Mouse (Mus musculus) stomach, embryonic 14.5 days (tissue): ENCODE results near the gene Agtr1a. TPM values are rescaled to one million over a fixed set of nuclear protein-coding genes. Genes with fewer than 3 reads are reported as not detected.

Experiments used
- ATAC-seq: fragments of 200-750 bp; cut with Nextera tagmentation; 2 replicates; pipeline ENCODE4 v1.8.0; 2017; ENCODE audit warnings: low read depth, moderate TSS enrichment; ENCODE audit not compliant: insufficient number of reproducible peaks, insufficient read depth, low FRiP score
- H3K27ac ChIP-seq: fragments of 300-500 bp; sonication (generic); 2 replicates; pipeline ENCODE4 v1.5.1; 2014; ENCODE audit warnings: mild to moderate bottlenecking, low read length, moderate library complexity, mixed read lengths
- H3K27me3 ChIP-seq: fragments of 300-500 bp; sonication (generic); 2 replicates; pipeline ENCODE4 v1.6.1; 2014; ENCODE audit warnings: low read length, control low read depth, mixed read lengths; ENCODE audit not compliant: control insufficient read depth, insufficient read depth
- H3K36me3 ChIP-seq: fragments of 300-500 bp; sonication (generic); 2 replicates; pipeline ENCODE4 v1.6.1; 2014; ENCODE audit warnings: mild to moderate bottlenecking, control low read depth, low read length, moderate library complexity, mixed read lengths; ENCODE audit not compliant: control insufficient read depth, insufficient read depth
- H3K4me1 ChIP-seq: fragments of 300-500 bp; sonication (generic); 2 replicates; pipeline ENCODE4 v1.6.1; 2014; ENCODE audit warnings: low read length, control low read depth, mixed read lengths; ENCODE audit not compliant: control insufficient read depth, insufficient read depth
- H3K4me2 ChIP-seq: fragments of 300-500 bp; sonication (generic); replicated peaks from 2 replicates; pipeline ENCODE4 v1.6.1; 2014; ENCODE audit warnings: low read depth, low read length, control low read depth
- H3K4me3 ChIP-seq: fragments of 300-500 bp; sonication (generic); 2 replicates; pipeline ENCODE4 v1.5.1; 2014; ENCODE audit warnings: low read depth, low read length, control low read depth
- H3K9ac ChIP-seq: fragments of 300-500 bp; sonication (generic); replicated peaks from 2 replicates; pipeline ENCODE4 v1.6.1; 2014; ENCODE audit warnings: low read depth, mild to moderate bottlenecking, control low read depth, low read length, moderate library complexity, mixed read lengths
- H3K9me3 ChIP-seq: fragments of 300-500 bp; sonication (generic); 2 replicates; pipeline ENCODE4 v1.6.1; 2016; ENCODE audit warnings: low read depth, low read length, control low read depth; ENCODE audit not compliant: control insufficient read depth
- WGBS: fragments of 180-500 bp; shearing (Covaris S2); extraction: QIAGEN DNeasy Blood & Tissue Kit; methylation state at CpG from one replicate; pipeline ENCODE4 v1.1.7; 2014; 5-methylcytosine and 5-hydroxymethylcytosine counted together
- polyA plus RNA-seq: library from polyadenylated mRNA; unstranded; fragments of >200 nt; fragmentation: Nextera tagmentation; extraction: Ambion mirVana; gene quantifications from 2 replicates; pipeline ENCODE4 v1.2.1, GENCODE M21; 2014

The Agtr1a gene
- polyA plus RNA-seq, 1 experiment from 2014 or later, result 6.2 TPM

DNA sequence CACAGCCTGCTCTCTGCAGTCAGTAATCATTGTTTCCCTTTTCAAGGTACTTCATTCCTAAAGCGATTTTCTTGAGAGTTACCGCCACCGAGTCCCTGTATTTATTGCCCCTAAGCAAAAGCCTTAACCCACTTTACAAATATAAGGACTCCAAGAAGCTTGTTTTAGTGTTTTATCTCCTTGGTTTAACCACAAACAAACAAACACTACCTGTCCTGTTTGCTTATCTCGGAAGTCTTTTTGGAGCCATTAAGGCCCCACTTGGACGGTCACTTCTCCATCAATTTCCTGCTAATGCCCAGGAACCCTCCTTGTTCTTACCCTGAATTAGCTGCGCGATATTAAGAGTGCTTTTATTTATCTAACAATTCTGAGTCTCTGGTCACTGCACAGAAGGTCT lies 1.4 kb downstream of the Agtr1a start:
- no peak for ATAC-seq
- H3K4me1 ChIP-seq, result peaks cover 7% of the 10 kb centered on the region; the same call in 1 of the 2 replicates
- no peaks in the 10 kb centered on the region for H3K9me3 ChIP-seq
- WGBS, result 74% methylated on average over 7 of the region's 7 CpGs
- no peak overlapping the region for H3K4me2 ChIP-seq
- no peaks in the 10 kb centered on the region for H3K36me3 ChIP-seq
- H3K4me3 ChIP-seq, result no peak overlapping the region
- no peaks in the 10 kb centered on the region for H3K27me3 ChIP-seq
- no peak overlapping the region for H3K9ac ChIP-seq
- H3K27ac ChIP-seq, result no peak overlapping the region

DNA sequence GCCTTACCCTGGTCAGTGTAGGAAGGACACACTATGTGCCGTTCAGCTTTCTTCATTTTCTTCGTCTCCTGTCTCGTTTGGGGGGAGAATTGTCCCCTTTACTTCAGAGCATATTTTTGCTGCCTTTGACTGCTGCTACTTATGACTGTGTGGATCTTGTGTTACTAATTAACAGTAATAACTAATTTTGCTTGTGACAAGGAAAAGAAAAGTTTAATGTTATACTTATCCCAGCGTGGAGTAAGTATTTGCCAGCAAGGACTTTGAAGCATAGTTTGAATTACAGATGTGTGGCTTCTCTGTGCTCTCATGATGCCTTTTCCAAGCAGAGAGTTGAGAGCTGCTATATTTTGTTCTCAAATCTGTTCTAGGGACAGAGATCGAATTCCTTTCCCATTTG lies 2.3 kb downstream of the Agtr1a start:
- no peak overlapping the region for H3K9ac ChIP-seq
- 79% methylated on average over 5 of the region's 5 CpGs for WGBS
- no peaks in the 10 kb centered on the region for H3K9me3 ChIP-seq
- H3K4me2 ChIP-seq, result no peak overlapping the region
- no peaks in the 10 kb centered on the region for H3K36me3 ChIP-seq
- no peaks in the 10 kb centered on the region for H3K27me3 ChIP-seq
- H3K4me3 ChIP-seq, result no peak overlapping the region
- H3K4me1 ChIP-seq, result peaks cover 7% of the 10 kb centered on the region; the same call in 1 of the 2 replicates
- no peak for ATAC-seq
- no peak overlapping the region for H3K27ac ChIP-seq

DNA sequence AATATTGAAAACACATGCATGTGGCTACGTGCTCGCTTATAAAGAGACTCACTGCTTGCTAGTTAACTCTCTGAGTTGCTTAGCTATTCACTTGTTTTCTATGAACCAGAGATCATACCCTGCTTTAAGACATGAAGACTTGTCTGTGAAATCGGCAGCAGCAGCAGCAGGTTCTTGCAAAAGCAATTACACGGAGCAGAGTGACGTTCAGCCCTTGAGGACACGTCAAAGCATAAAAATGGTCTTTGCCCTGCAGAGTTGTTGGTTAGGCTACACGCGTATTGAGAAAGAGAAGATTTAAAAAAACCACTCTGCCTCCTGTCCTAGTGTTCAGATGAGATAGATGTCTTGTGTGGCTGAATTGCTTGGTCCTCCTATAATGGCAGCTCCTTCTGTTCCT lies 3.7 kb downstream of the Agtr1a start:
- Histone ChIP-seq H3K4me2 (no peak overlapping the region), H3K9ac (no peak overlapping the region), H3K4me3 (no peak overlapping the region), H3K27ac (no peak overlapping the region), H3K9me3 (no peaks in the 10 kb centered on the region), H3K27me3 (no peaks in the 10 kb centered on the region), H3K4me1 (peaks cover 7% of the 10 kb centered on the region; the same call in 1 of the 2 replicates), H3K36me3 (no peaks in the 10 kb centered on the region)
- WGBS, result 61% methylated on average over 8 of the region's 8 CpGs
- ATAC-seq, result no peak

DNA sequence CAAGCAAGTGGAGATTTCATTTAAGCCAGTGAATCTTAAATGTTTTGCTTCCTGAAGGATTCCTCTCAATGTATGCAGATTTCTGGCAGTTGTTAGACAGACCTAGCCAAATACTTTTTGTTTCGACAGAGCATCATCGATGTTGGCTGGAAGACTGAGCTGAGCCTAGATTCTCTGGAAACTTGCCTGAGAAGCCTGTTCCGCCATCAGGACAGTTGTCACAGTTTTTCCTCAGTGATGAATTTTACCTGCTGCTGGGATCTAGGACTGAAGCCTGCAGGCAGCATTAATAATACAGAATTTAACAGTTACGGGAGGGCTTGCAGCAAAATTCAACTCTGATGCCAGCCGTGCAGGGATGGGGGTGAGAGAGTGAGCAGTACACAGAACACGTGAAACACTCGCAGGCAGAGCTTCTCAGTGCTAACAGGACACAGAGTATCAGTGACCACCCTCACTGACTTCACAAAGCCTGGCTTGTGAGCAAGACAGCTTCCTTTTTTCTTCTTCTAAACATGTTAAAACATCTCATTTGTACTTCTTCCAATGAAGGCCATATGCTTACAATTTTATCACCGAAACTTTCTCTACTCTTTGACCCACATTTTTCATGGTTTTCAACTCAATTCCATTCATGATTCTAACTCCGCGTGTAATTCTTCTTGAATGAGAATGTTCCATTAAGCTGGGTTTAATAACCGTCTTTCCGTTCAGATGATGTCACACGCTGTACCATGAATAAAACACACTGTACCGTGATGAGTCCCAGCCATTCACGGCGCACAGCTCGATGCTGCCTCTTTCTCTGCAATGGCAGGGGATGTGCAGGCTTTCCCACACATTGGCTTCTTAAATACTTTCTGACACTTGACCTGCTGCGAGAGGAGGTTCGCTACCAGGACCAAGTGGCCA lies 6.0 kb downstream of the Agtr1a start:
- no peak overlapping the region for H3K4me2 ChIP-seq
- 67% methylated on average over 19 of the region's 19 CpGs for WGBS
- no peak for ATAC-seq

DNA sequence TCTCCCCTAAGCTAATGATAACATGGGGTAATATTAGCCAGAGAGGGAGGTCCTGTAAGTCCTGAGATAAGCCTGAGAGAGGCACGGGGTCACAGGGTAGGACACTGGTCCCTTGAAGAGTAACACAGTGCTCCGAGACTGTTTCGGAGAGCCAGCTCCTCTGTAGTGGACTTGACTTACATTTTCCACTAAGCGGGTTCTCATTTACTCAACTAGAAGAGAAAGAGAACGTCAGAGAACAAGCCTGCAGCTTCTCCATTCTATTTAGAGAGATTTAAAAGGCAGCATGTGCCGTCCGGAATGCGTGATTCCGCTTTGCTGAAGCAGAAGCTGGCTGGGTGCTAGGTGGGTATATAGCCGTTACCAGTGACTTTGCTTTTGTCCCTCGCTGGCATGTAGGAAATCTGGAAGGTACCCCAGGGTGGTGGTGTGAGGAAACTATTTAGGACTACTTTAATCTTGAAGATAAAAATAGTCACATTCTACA lies 9.2 kb downstream of the Agtr1a start:
- no peak overlapping the region for H3K4me2 ChIP-seq
- no peak overlapping the region for H3K9ac ChIP-seq
- no peaks in the 10 kb centered on the region for H3K36me3 ChIP-seq
- 83% methylated on average over 11 of the region's 11 CpGs for WGBS
- H3K4me1 ChIP-seq, result 0 out of 2 replicates have a peak, but pooled peaks cover 3% of the 10 kb centered on the region
- H3K27ac ChIP-seq, result no peak overlapping the region
- H3K4me3 ChIP-seq, result no peak overlapping the region
- H3K9me3 ChIP-seq, result no peaks in the 10 kb centered on the region
- H3K27me3 ChIP-seq, result no peaks in the 10 kb centered on the region
- ATAC-seq, result no peak

More for the DNA sequence above, 6.0 kb downstream of the Agtr1a start:
- H3K27ac ChIP-seq, result no peak overlapping the region
- no peaks in the 10 kb centered on the region for H3K36me3 ChIP-seq
- H3K9ac ChIP-seq, result no peak overlapping the region
- H3K9me3 ChIP-seq, result no peaks in the 10 kb centered on the region
- no peaks in the 10 kb centered on the region for H3K27me3 ChIP-seq
- H3K4me1 ChIP-seq, result 0 out of 2 replicates have a peak, but pooled peaks cover 3% of the 10 kb centered on the region
- no peak overlapping the region for H3K4me3 ChIP-seq

DNA sequence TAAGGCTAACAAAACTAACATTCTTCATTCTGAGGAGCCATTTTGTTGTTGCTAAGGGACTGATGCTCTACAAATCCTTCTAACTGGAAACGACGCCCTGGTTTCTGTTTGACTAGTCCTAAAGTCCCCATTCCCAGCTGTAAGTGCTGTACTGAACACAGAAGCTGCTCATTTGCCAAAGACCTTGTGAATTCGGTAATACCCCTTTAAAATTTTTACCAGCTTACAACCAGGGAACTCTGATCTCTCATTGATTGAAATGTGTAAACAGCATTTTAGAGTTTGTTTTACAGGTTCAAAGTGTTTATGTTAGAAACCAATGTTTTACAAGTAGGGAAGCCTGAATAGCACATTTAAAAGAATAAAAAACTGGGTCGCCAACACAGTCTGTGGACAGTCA lies 10.6 kb downstream of the Agtr1a start:
- H3K9ac ChIP-seq, result no peak overlapping the region
- no peaks in the 10 kb centered on the region for H3K27me3 ChIP-seq
- no peak overlapping the region for H3K4me3 ChIP-seq
- H3K36me3 ChIP-seq, result no peaks in the 10 kb centered on the region
- no peak overlapping the region for H3K4me2 ChIP-seq
- H3K27ac ChIP-seq, result no peak overlapping the region
- ATAC-seq, result no peak
- no peaks in the 10 kb centered on the region for H3K9me3 ChIP-seq
- WGBS, result 68% methylated on average over 4 of the region's 4 CpGs
- 0 out of 2 replicates have a peak, but pooled peaks cover 3% of the 10 kb centered on the region for H3K4me1 ChIP-seq

DNA sequence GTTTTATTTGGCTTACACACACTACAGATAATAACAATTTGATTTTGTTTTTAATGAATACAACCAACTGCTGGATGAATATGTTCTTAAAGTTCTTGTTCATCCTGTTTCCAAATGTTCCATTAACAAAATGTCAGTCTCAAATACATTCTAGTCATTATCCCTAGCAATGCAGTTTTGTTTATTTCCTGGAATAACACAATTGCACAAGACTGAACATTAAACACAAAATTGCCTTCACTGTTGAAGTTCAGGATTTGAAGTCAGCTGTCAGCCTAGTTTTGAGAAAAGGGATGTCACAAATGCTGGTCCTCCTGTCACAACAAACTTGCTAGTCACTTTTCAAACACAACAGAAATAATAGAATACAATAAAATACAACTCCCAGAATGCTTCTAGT lies 12.1 kb downstream of the Agtr1a start:
- no peak for ATAC-seq
- H3K9ac ChIP-seq, result no peak overlapping the region
- no peaks in the 10 kb centered on the region for H3K36me3 ChIP-seq
- H3K27me3 ChIP-seq, result no peaks in the 10 kb centered on the region
- no peak overlapping the region for H3K4me2 ChIP-seq
- no peak overlapping the region for H3K4me3 ChIP-seq
- no peaks in the 10 kb centered on the region for H3K9me3 ChIP-seq
- no peaks in the 10 kb centered on the region for H3K4me1 ChIP-seq
- no peak overlapping the region for H3K27ac ChIP-seq

DNA sequence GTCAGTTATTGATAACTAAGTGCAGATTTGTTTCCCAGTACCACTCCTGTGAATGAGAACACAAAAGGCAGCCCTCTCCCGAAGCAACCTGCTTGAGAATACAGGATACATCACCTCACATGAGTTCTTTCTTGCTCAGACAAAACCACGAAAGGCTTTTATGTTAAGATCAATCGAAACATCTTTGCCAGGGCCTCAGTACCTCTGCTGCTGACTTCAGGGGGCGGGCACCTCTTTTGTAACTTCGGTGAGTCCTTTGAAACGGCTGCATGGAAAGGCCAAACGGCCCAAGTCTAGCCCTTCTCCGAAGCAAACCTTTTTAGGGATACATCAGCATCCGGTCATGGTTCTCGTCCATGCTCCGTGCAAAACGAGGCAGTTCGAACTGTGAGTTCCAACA lies 15.7 kb downstream of the Agtr1a start:
- no peaks in the 10 kb centered on the region for H3K36me3 ChIP-seq
- ATAC-seq, result no peak
- no peak overlapping the region for H3K9ac ChIP-seq
- WGBS, result 76% methylated on average over 13 of the region's 13 CpGs
- H3K4me2 ChIP-seq, result no peak overlapping the region
- no peak overlapping the region for H3K4me3 ChIP-seq
- no peaks in the 10 kb centered on the region for H3K4me1 ChIP-seq
- H3K27me3 ChIP-seq, result no peaks in the 10 kb centered on the region
- H3K27ac ChIP-seq, result no peak overlapping the region
- H3K9me3 ChIP-seq, result no peaks in the 10 kb centered on the region
